Mouse (Mus musculus) brown adipose tissue, adult 24 weeks (tissue): Measurements from ENCODE around the gene Tgif2. TPM values are rescaled to one million over a fixed set of nuclear protein-coding genes. Genes with fewer than 3 reads are reported as not detected.

Source experiments
- H3K27ac ChIP-seq: fragments of 200-500 bp; replicated peaks from 2 replicates; pipeline ENCODE4 v1.5.1; 2012; ENCODE audit warnings: low read depth, mild to moderate bottlenecking, low read length
- H3K4me1 ChIP-seq: fragments of 200-500 bp; 2 replicates; pipeline ENCODE4 v1.6.1; 2012; ENCODE audit warnings: low read length, mixed read lengths; ENCODE audit not compliant: control insufficient read depth, insufficient read depth, insufficient read length
- H3K4me3 ChIP-seq: fragments of 200-500 bp; 2 replicates; pipeline ENCODE4 v1.5.1; 2012; ENCODE audit warnings: low read depth, mild to moderate bottlenecking, low read length, moderate library complexity; ENCODE audit not compliant: insufficient read depth
- polyA plus RNA-seq: library from polyadenylated mRNA; stranded (reverse); fragments of >200 nt; gene quantifications from 2 replicates; pipeline ENCODE4 v1.2.4, GENCODE M21; 2012; ENCODE audit not compliant: missing spikeins, insufficient read depth, insufficient read length

The Tgif2 gene
- polyA plus RNA-seq, 1 experiment, result not detected

DNA sequence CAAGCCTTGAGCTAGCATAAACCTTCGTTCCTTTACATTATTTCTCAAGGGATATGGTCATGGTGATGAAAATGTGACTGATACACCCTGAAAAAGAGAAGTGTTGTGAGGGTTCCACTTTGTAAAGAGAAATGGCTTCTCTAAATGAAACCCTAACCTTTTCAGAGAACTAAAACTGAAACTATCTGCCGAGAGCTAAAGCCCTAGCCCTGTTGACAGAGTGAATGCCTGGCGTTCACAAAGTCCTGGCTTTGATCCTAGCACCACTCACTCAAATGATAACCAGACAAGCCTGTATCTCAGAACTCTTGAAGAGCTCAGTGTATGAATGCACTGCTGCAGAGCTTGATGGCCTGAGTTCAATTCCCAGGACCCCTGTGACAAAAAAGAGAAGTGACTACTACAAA, 17.6 kb downstream of the Tgif2 start:
- Histone ChIP-seq H3K4me1 (peaks cover 2% of the 10 kb centered on the region; the same call in 1 of the 2 replicates), H3K27ac (0 out of 2 replicates have a peak overlapping the region, but pooled peaks have one; percentile 47), H3K4me3 (no peak overlapping the region)

DNA sequence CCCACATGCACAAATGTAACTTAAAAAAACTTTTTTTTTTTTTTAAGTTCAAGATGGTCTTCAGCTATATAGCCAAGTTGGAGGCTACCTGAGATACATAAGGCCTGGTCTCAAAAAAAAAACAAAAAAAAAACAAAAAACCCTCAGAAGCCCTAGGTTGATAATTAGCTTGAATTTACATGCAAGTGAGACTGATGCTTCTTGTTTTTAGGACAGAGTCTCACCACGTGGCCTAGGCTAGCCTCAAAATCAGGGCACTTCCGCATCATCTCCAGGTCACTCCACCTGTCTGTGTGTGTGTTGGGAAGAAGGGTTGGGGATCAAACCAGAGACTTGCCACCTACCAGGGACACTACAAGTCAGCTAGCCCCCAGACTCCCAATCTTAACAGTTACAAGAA, 18.0 kb downstream of the Tgif2 start, which contains the start of gene 4930518I15Rik:
Gene 4930518I15Rik (minus strand): TSS at position 112 of the 400 bp plus-strand sequence.
- Histone ChIP-seq H3K27ac (0 out of 2 replicates have a peak within 1 kb of the TSS, but pooled peaks have one; percentile 47), H3K4me3 (no peak within 1 kb of the TSS), H3K4me1 (peaks cover 2% of the 10 kb centered on the region; the same call in 1 of the 2 replicates)

DNA sequence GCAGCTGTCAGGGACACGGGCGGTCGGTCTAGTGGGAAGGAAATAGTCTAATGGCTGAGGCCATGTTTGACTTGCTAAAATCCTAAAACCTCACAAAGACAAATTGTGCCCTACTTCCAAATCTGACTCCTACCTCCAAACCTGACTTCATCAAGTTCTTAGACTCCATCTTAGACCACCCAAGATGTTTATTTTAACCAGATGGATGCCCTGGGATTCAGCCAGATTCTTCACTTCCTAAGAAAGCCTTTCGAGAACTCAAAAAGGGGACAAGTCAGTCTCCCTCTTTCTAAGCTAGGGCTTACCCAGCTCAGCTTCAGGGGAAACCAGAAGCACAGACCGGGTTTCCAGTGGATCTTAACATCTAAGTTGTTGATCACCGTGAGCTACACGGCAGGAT, 18.9 kb downstream of the Tgif2 start:
- H3K4me1 ChIP-seq, result peaks cover 2% of the 10 kb centered on the region; the same call in 1 of the 2 replicates
- no peak overlapping the region for H3K4me3 ChIP-seq
- no peak overlapping the region for H3K27ac ChIP-seq

DNA sequence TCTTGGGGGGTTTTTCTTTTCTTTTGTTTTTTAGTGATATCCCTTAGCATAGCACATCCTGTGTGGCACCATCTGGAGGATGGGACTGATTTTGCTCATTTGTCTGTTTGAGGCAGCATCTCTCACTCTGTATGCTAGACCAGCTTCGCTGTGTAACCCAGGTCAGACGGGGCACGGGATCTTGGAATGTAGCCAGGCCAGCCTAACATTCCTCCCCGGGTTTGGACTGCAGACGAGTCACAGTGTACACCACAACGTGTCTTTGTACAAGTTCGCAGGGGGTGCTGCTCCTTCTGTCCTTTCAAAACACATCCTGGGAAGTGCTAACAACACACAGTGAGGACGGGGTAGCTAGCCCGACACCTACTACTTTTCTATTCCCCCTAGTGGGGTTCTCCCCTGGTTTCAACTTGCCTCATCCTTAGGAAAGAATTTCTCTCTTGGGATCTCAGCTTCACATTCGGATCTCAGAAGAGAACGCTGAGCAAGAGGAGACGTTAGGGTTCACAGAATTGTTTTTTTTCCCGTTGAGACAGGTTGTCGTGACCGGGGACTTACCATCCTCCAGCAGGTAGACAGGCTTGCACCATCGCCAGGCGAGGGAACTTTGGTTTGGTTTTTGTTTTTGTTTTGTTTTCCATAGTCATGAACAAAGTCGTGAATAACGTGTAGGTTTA, 22.4 kb downstream of the Tgif2 start:
- peaks cover 5% of the 10 kb centered on the region; the same call in 1 of the 2 replicates for H3K4me1 ChIP-seq
- H3K4me3 ChIP-seq, result peak overlapping the region; percentile 92
- H3K27ac ChIP-seq, result peak overlapping the region; percentile 92

DNA sequence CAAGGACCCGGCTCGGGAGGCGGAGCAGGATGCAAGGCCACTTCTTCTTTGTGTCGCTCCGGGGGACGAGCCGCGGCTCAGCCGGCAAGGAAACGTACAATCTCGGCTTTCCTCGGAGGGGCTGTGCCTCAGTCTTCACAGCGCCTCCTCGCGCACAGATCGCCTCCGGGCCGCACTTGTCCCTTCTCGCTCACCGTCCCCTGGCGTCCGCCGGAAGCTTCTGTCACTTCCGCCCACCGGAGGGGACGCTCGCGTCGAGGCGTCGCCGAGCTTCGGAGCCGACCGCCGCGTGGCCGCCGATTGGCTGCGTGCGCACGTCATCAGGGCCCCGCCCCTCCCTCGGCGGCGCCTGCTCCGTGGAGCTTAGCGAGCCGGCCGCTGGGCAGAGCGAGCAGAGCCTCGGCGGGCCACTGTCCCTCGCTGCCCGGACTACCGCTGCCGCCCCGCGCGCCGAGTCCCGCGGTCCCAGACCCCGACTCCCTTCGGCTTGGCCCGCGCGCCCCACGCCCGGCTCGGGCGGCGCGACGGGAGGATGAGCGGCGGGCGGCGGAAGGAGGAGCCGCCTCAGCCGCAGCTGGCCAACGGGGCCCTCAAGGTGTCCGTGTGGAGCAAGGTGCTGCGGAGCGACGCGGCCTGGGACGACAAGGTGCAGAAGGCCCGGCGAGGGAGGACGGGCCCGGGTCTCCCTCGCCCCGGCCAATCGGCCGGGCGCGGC, 23.1 kb downstream of the Tgif2 start, which contains the start of gene Rab5if:
Gene Rab5if (plus strand): TSS at position 357 of the 715 bp plus-strand sequence.
- Histone ChIP-seq H3K4me1 (peaks cover 5% of the 10 kb centered on the region; the same call in 1 of the 2 replicates), H3K4me3 (peak within 1 kb of the TSS; percentile 92), H3K27ac (peak within 1 kb of the TSS; percentile 92)

DNA sequence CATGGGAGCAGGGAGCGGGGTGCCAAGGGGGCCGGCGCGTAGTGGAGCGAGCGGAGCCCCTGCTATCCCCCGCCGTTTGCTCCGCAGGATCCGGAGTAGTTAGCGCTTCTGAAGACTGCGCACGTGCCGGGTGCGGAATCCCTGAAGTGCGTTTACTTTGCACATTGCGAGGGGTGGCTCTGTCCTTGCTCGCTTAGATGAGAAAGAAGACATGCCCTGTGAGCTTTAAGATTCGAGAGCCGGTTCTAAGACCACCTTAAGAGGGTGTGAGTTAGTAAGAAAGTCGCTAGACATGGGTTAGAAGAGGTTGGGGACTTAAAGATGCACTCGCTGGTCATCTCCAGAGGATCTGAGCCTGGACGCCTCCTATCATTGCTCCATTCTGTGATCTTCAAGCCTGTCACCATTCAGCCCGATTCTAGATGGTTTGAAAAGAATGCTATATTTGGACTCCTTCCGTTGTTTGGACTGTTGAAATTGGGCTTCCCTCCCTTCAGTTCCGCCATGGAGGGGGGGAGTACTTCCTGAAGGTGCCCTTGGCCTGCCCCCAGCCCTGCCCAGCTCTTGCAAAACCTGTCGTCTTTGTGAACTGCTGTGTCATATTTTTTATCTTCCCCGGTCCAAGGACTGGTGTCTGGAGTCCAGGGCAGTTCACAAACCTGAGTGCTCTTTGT, 23.8 kb downstream of the Tgif2 start:
- peak overlapping the region; percentile 85 for H3K4me3 ChIP-seq
- peaks cover 6% of the 10 kb centered on the region; the same call in 1 of the 2 replicates for H3K4me1 ChIP-seq
- peak overlapping the region; percentile 82 for H3K27ac ChIP-seq

DNA sequence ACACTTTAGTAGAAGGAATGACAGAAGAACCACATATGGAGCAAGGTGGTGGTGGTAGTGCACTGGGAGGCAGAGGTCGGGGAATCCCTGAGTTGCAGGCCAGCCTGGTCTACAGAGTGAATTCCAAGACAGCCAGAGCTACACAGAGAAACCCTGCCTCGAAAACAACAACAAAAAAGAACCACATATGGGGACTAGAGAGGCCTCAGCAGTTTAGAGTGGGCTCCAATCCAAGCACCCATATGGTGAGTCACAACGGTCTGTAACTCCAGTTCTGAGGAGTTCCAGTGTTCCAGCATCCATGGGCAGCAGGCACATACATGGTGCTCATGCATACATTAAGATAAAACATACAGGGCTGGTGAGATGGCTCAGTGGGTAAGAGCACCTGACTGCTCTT, 24.7 kb downstream of the Tgif2 start:
- H3K4me1 ChIP-seq, result peaks cover 8% of the 10 kb centered on the region
- H3K27ac ChIP-seq, result peak overlapping the region; percentile 82
- peak overlapping the region; percentile 85 for H3K4me3 ChIP-seq

DNA sequence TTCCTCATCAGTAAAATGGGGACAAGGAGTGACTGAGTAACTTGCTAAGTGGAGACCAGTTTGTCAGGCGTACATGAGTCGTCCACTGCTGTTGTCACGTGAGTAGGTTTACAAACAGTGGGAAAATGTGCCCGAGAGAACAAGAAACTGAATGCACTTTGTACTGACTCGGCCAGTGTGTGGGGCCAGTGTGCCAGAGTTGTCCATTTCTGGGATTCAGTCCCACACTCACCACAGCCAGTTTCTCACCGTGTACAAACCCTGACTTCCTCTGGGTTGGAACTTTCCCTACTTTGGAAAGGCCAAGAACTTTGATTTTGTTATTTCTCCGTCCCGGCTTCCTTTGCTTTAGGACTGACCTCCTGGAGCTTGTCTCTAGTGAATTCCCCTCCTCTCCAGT, 29.2 kb downstream of the Tgif2 start:
- Histone ChIP-seq H3K4me3 (no peak overlapping the region), H3K4me1 (peaks cover 13% of the 10 kb centered on the region), H3K27ac (0 out of 2 replicates have a peak overlapping the region, but pooled peaks have one; percentile 4)

DNA sequence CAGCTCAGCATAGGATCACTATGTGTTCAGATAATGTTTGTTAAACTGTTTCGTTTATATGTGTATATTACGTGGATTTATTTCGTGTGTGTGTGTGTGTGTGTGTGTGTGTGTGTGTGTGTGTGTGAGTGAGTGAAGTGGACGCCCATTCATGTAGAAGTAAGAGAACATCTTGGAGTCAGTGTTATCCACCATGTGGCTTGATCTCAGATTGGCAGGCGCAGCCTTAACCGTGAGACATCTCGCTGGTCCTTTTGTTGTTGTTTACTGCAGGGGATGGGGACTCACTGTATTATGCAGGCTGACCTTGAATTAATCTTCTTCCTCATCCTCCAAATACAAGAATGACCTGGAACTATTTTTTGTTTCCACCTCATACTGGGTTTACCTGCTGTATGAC, 29.7 kb downstream of the Tgif2 start:
- no peak overlapping the region for H3K4me3 ChIP-seq
- no peak overlapping the region for H3K27ac ChIP-seq

DNA sequence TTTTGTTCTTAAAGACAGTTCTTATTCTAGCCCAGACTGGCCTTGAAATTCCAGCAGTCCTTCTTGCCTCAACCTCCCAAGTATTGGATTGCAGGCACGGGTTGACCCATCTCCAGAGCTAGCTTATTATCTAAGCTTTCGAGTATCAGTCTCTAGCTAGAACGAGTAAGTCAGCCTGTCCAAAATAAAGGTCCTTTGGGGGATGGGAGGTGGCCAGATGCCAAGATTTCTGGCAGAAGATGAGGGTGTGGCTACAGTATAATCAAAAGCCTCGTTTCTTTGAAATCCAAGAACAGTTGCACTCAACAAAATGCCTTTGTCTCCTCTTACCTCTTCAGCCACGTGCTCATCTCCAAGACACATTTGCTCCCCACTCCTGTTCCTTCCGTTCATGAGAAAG, 30.7 kb downstream of the Tgif2 start:
- Histone ChIP-seq H3K4me1 (peaks cover 10% of the 10 kb centered on the region), H3K27ac (no peak overlapping the region), H3K4me3 (no peak overlapping the region)

More for the DNA sequence above, 29.7 kb downstream of the Tgif2 start:
- peaks cover 11% of the 10 kb centered on the region for H3K4me1 ChIP-seq

DNA sequence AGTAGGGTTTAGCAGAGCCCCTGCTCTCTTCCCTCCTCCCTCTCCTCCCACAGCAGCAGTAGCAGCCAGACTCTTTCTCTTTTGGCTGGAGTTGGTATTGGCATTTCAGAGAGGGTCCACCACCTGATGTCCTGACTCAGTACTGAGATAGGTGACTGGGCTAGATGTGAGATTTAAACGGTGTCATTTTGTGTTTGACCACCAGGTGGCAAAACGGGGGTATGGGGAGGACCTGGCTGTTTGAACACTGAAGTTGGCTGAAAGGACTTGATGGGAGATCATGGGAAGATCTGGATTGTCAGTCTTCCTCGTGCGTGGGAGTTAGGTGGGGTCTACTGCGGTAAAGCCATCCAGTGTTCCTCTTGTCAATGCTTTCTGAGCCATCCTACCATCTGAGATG, 33.8 kb downstream of the Tgif2 start:
- H3K4me1 ChIP-seq, result peaks cover 8% of the 10 kb centered on the region
- H3K4me3 ChIP-seq, result no peak overlapping the region
- no peak overlapping the region for H3K27ac ChIP-seq

DNA sequence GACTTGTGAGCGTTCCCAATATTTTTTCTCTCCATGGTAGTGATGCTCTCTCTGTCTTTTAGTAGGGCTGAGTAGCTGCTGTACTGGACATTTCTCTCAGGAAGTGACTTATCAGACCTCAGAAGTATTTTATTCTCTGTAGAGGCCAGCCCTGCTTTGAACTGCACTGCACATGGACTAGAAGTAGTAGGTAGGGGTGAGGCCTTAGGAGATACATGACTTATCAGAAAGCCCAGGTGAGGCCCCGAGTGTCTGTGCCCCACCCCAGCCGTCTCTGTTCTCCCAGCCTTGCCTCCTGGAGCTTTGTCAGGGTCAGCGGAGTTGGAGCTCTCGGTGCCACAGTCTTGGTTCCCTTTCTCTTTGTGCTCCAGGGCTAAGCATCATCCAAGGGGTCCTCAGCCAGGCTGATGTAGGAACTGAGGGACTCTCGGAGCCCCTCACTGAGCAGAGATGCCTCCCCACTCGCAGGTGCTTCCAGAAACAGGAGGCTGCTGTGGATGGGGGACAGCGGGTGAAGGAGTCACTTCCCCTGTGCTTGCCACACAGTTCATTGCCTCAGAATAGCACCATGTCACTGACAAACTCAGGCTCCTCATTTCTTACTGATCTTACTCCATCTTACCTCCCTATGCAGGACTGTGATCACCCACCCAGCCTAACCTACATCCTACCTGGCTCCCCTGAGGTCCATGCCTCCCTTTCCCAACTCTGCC, 34.4 kb downstream of the Tgif2 start:
- Histone ChIP-seq H3K4me3 (no peak overlapping the region), H3K4me1 (peaks cover 9% of the 10 kb centered on the region), H3K27ac (no peak overlapping the region)

DNA sequence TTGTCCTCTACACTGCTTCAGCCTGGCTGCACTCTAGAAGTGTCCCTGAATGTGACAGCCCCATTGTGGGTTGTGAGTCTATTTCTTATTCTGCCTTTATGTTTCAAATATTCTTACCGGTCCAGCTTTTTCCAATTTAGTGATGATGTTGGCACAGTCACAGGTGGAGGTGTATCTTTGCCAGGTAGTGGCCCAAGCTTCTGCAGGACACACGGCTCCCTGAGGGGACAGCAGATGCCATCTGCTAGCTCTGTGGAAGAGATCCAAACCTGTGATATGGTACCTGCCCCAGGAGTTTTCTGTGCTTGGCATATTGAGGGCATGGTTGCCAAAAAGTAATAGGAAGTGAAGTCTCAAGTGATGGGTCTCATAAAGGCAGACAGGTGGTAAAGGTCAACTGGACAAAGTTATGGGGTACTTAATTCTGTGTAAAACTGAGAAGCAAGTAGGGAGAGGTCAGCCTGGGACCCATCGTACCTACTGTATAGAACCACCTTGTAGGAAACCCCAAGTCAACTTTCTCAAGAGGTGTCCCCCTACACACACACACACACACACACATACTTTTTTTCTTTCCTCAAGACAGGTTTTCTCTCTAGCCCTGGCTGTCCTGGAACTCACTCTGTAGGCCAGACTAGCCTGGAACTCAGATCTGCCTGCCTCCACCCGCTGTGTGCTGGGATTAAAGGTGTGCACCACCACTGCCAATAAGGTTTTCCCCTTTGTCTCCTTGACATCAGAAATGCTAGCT, 35.1 kb downstream of the Tgif2 start:
- Histone ChIP-seq H3K4me3 (no peak overlapping the region), H3K4me1 (peaks cover 10% of the 10 kb centered on the region), H3K27ac (no peak overlapping the region)

DNA sequence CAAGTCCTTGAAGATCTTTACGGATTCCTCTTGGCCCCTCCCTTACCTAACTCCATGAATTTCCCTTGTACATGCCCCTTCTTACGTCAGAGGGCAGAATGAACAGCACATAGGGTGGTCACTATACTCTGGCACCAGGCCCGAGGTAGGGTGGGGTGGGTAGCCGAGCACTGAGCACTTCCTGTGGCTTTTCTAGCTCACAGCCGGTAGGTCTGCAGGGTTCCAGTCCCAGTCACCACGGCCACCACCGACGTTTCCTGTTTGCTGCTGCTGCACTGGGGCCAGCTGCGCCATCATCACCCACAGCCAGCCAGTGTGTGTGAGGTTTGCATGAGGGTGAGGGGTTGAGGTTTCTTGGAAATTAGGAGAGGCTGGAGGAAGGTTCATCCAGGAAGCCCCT, 37.9 kb downstream of the Tgif2 start:
- Histone ChIP-seq H3K4me3 (no peak overlapping the region), H3K4me1 (0 out of 2 replicates have a peak, but pooled peaks cover 3% of the 10 kb centered on the region), H3K27ac (no peak overlapping the region)
